Mouse (Mus musculus) embryonic facial prominence, embryonic 12.5 days (tissue): ENCODE data around the gene Rap1gap2. TPM values are rescaled to one million over a fixed set of nuclear protein-coding genes. Genes with fewer than 3 reads are reported as not detected.

Experiments
- ATAC-seq: fragments of 200-750 bp; cut with Nextera tagmentation; 2 replicates; pipeline ENCODE4 v1.8.0; 2017; ENCODE audit not compliant: insufficient number of reproducible peaks, insufficient read depth, low FRiP score, low TSS enrichment
- H3K27ac ChIP-seq: fragments of 300-500 bp; sonication (generic); 2 replicates; pipeline ENCODE4 v1.5.1; 2016; ENCODE audit warnings: mild to moderate bottlenecking
- H3K27me3 ChIP-seq: fragments of 300-500 bp; sonication (generic); 2 replicates; pipeline ENCODE4 v1.6.1; 2016; ENCODE audit warnings: mild to moderate bottlenecking, moderate library complexity
- H3K36me3 ChIP-seq: fragments of 300-500 bp; sonication (generic); 2 replicates; pipeline ENCODE4 v1.6.1; 2016; ENCODE audit warnings: mild to moderate bottlenecking
- H3K4me1 ChIP-seq: fragments of 300-500 bp; sonication (generic); 2 replicates; pipeline ENCODE4 v1.6.1; 2016
- H3K4me2 ChIP-seq: fragments of 300-500 bp; sonication (generic); replicated peaks from 2 replicates; pipeline ENCODE4 v1.6.1; 2016; ENCODE audit warnings: mild to moderate bottlenecking, moderate library complexity
- H3K4me3 ChIP-seq: fragments of 300-500 bp; sonication (generic); 2 replicates; pipeline ENCODE4 v1.5.1; 2016; ENCODE audit warnings: mild to moderate bottlenecking
- H3K9ac ChIP-seq: fragments of 300-500 bp; sonication (generic); 2 replicates; pipeline ENCODE4 v1.6.1; 2016; ENCODE audit warnings: mild to moderate bottlenecking, moderate library complexity
- H3K9me3 ChIP-seq: fragments of 300-500 bp; sonication (generic); 2 replicates; pipeline ENCODE4 v1.6.1; 2016; ENCODE audit warnings: mild to moderate bottlenecking, moderate library complexity
- WGBS: fragments of 180-500 bp; shearing (Covaris S2); methylation state at CpG from one replicate; pipeline ENCODE4 v1.1.7; 2016; 5-methylcytosine and 5-hydroxymethylcytosine counted together
- polyA plus RNA-seq: library from polyadenylated mRNA; unstranded; fragments of >200 nt; fragmentation: Nextera tagmentation; extraction: Ambion mirVana; gene quantifications from 2 replicates; pipeline ENCODE4 v1.2.1, GENCODE M21; 2016

Rap1gap2 gene
- polyA plus RNA-seq, 1 experiment from 2014 or later, result 3.6 TPM

GRCm38 (mm10) chr11:74550615-74551102, 60.1 kb downstream of the Rap1gap2 start:
- no peak for ATAC-seq
- Histone ChIP-seq H3K9ac (no peak overlapping the region), H3K4me3 (no peak overlapping the region), H3K36me3 (no peaks in the 10 kb centered on the region), H3K27me3 (no peaks in the 10 kb centered on the region), H3K4me1 (peaks cover 14% of the 10 kb centered on the region), H3K9me3 (no peaks in the 10 kb centered on the region), H3K27ac (no peak overlapping the region), H3K4me2 (no peak overlapping the region)
- 53% methylated on average over 5 of the region's 5 CpGs for WGBS

DNA sequence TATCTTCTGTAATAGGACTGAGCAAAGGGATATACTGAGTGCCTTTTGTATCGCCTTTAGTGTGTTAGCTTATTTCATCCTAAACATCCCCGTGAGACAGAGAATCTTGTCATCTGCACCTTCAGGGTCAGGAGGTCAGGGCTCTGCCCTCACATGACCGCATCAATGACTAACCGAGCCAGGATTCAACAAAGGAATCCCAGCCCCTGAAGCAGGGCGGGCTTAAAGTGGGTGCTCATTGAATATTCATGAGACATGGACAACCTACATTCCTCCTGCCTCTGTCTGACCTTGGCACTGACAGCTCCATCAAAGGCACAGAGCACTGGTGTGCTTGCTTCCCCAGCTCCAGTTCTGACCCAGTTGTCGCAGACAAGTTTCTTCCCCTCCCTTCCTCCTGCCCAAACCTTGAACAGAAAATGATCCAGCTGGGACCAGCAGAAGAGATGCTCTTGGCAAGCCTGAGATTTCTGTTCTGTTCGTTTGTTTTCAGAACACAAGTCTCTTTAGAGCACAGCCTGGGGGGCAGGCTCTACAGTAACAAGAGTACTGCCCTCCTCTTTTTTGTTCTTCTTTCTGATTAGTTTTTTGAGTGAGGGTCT, 61.8 kb downstream of the Rap1gap2 start:
- Histone ChIP-seq H3K27me3 (no peaks in the 10 kb centered on the region), H3K9me3 (no peaks in the 10 kb centered on the region), H3K4me3 (no peak overlapping the region), H3K27ac (no peak overlapping the region), H3K9ac (no peak overlapping the region), H3K4me1 (0 out of 2 replicates have a peak, but pooled peaks cover 8% of the 10 kb centered on the region), H3K4me2 (no peak overlapping the region), H3K36me3 (no peaks in the 10 kb centered on the region)
- 15% methylated on average over 7 of the region's 7 CpGs for WGBS
- ATAC-seq, result no peak

- peak overlapping the region; percentile 27 for H3K4me3 ChIP-seq
- no peaks in the 10 kb centered on the region for H3K9me3 ChIP-seq
- H3K9ac ChIP-seq, result no peak overlapping the region
- H3K4me1 ChIP-seq, result 0 out of 2 replicates have a peak, but pooled peaks cover 8% of the 10 kb centered on the region
- H3K27me3 ChIP-seq, result no peaks in the 10 kb centered on the region
- H3K27ac ChIP-seq, result 0 out of 2 replicates have a peak overlapping the region, but pooled peaks have one; percentile 68
- H3K36me3 ChIP-seq, result no peaks in the 10 kb centered on the region
- ATAC-seq, result peak; percentile 74
- peak overlapping the region; percentile 48 for H3K4me2 ChIP-seq
- 4% methylated on average over 16 of the region's 16 CpGs for WGBS
Measured at GRCm38 (mm10) chr11:74546933-74547694, 63.6 kb downstream of the Rap1gap2 start.

- H3K4me1 ChIP-seq, result 0 out of 2 replicates have a peak, but pooled peaks cover 8% of the 10 kb centered on the region
- no peaks in the 10 kb centered on the region for H3K27me3 ChIP-seq
- ATAC-seq, result no peak
- H3K4me3 ChIP-seq, result no peak overlapping the region
- no peak overlapping the region for H3K27ac ChIP-seq
- no peak overlapping the region for H3K9ac ChIP-seq
- 46% methylated on average over 4 of the region's 4 CpGs for WGBS
- no peaks in the 10 kb centered on the region for H3K9me3 ChIP-seq
- no peak overlapping the region for H3K4me2 ChIP-seq
- H3K36me3 ChIP-seq, result no peaks in the 10 kb centered on the region
Measured at GRCm38 (mm10) chr11:74546165-74546564, 64.5 kb downstream of the Rap1gap2 start.

GRCm38 (mm10) chr11:74545560-74545959, 65.2 kb downstream of the Rap1gap2 start:
- Histone ChIP-seq H3K9me3 (no peaks in the 10 kb centered on the region), H3K4me1 (0 out of 2 replicates have a peak, but pooled peaks cover 8% of the 10 kb centered on the region), H3K36me3 (no peaks in the 10 kb centered on the region), H3K27ac (no peak overlapping the region), H3K9ac (no peak overlapping the region), H3K4me2 (no peak overlapping the region), H3K4me3 (no peak overlapping the region), H3K27me3 (no peaks in the 10 kb centered on the region)
- 89% methylated on average over 2 of the region's 2 CpGs for WGBS
- ATAC-seq, result no peak

DNA sequence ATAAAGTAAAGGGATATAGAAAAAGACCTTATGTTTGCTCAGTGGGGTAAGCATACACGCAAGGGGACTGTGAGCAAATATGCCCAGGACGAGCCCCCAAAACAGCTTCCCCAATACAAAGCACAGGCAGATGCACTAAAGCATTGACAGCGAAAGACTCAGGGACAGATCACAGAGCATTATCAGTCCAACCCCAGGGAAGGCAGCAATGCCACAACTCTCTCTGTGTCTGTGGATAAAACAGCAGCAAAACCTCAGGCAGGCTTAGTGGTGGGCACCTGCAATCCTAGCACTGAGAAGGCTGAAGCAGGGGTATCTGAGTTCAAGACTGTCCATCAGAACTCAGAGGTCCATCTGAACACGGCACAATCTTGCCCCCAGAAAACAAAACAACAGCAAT, 73.4 kb downstream of the Rap1gap2 start:
- Histone ChIP-seq H3K4me1 (peaks cover 6% of the 10 kb centered on the region; the same call in 1 of the 2 replicates), H3K27ac (no peak overlapping the region), H3K36me3 (no peaks in the 10 kb centered on the region), H3K9ac (no peak overlapping the region), H3K4me3 (no peak overlapping the region), H3K9me3 (no peaks in the 10 kb centered on the region), H3K4me2 (no peak overlapping the region), H3K27me3 (no peaks in the 10 kb centered on the region)
- no peak for ATAC-seq
- WGBS, result 84% methylated on average over 4 of the region's 4 CpGs

DNA sequence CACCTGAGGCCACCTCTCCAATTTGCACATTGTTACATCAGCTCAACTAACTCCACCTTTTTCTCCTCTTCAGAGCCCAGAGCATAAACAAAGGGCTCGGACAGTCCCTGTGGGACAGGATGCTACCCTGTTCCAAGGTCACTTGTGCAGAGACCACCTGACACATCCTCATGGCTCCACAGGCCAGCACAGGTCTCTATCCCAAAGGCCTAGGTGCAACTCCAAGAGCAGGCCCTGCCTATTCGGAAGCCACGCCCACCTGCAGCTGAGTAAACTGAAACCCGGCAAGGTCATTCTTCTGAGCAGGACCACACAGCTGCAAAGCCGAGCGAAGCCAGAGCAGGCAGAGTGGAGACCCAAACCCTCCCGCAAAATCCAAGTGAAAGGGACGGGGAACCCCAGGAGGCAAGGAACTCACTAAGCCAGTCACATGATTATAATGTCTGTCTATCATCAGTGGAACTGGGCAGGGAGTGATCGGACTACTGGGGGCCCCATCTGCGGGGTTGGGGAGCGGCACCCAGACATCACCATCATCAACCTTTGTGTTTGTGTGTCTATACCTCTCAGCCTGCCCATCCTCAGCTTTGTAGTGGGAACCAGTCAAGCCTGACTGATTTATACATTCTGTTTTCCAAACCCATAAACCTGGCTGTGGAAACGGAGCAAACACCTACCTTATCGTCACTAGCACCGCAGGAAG, 74.4 kb downstream of the Rap1gap2 start:
- no peak overlapping the region for H3K4me3 ChIP-seq
- no peaks in the 10 kb centered on the region for H3K27me3 ChIP-seq
- H3K36me3 ChIP-seq, result no peaks in the 10 kb centered on the region
- H3K9ac ChIP-seq, result no peak overlapping the region
- peak; percentile 73 for ATAC-seq
- H3K27ac ChIP-seq, result no peak overlapping the region
- H3K4me1 ChIP-seq, result peaks cover 13% of the 10 kb centered on the region
- WGBS, result 29% methylated on average over 14 of the region's 14 CpGs
- H3K9me3 ChIP-seq, result no peaks in the 10 kb centered on the region
- H3K4me2 ChIP-seq, result no peak overlapping the region

DNA sequence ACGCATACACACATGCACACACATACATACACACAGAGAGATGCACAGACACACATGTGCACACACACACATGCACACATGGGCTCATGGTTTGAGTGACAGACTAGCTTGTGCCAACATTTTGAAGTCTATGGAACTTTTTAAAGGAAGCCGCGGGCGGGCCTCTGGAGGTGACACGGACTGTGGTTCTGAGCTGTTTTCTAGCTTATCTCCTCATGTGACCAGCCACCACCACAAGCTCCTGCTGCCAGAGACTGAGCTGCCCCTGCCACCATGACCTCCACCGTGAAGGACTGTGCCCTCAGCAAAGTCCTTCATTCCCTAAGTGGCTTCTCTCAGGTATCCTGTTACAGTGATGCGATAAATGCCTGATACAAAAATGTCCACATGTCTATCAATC, 76.3 kb downstream of the Rap1gap2 start:
- Histone ChIP-seq H3K36me3 (no peaks in the 10 kb centered on the region), H3K4me3 (no peak overlapping the region), H3K4me1 (peaks cover 13% of the 10 kb centered on the region), H3K9ac (no peak overlapping the region), H3K4me2 (no peak overlapping the region), H3K27me3 (no peaks in the 10 kb centered on the region), H3K9me3 (no peaks in the 10 kb centered on the region), H3K27ac (no peak overlapping the region)
- ATAC-seq, result no peak
- 80% methylated on average over 7 of the region's 7 CpGs for WGBS

- H3K4me2 ChIP-seq, result no peak overlapping the region
- no peak for ATAC-seq
- no peaks in the 10 kb centered on the region for H3K27me3 ChIP-seq
- H3K4me3 ChIP-seq, result no peak overlapping the region
- 71% methylated on average over 2 of the region's 2 CpGs for WGBS
- no peaks in the 10 kb centered on the region for H3K36me3 ChIP-seq
- H3K9me3 ChIP-seq, result no peaks in the 10 kb centered on the region
- no peak overlapping the region for H3K9ac ChIP-seq
- H3K27ac ChIP-seq, result no peak overlapping the region
- peaks cover 13% of the 10 kb centered on the region for H3K4me1 ChIP-seq
Measured at GRCm38 (mm10) chr11:74533050-74533449, 77.7 kb downstream of the Rap1gap2 start.

DNA sequence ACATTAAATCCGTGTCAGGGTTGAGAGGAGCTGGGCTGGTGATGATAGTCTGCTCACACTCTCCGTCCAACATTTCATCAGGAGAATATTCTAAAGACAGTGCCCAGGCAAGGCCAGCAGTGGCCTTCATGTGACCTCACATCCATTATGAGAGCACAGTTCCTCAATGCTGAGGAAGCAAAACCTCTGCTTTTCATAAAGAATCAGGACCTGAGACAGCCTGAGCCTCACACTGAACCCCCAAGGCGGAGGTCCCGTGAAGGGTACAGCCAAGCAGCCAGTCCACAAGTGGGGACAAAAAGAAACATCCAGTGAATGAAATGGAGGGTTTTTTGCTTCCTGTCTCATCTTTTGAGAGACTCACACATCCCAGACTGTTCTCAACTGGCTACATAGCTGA, 78.3 kb downstream of the Rap1gap2 start:
- Histone ChIP-seq H3K9me3 (no peaks in the 10 kb centered on the region), H3K4me1 (peaks cover 13% of the 10 kb centered on the region), H3K27ac (no peak overlapping the region), H3K4me2 (no peak overlapping the region), H3K9ac (no peak overlapping the region), H3K4me3 (no peak overlapping the region), H3K27me3 (no peaks in the 10 kb centered on the region), H3K36me3 (no peaks in the 10 kb centered on the region)
- WGBS, result 69% methylated on average over 4 of the region's 4 CpGs
- ATAC-seq, result no peak

- H3K27ac ChIP-seq, result no peak overlapping the region
- H3K9ac ChIP-seq, result no peak overlapping the region
- H3K4me1 ChIP-seq, result peaks cover 17% of the 10 kb centered on the region
- H3K4me3 ChIP-seq, result no peak overlapping the region
- 12% methylated on average over 3 of the region's 3 CpGs for WGBS
- no peaks in the 10 kb centered on the region for H3K27me3 ChIP-seq
- no peaks in the 10 kb centered on the region for H3K9me3 ChIP-seq
- no peak overlapping the region for H3K4me2 ChIP-seq
- no peak for ATAC-seq
- H3K36me3 ChIP-seq, result no peaks in the 10 kb centered on the region
Measured at GRCm38 (mm10) chr11:74531725-74532124, 79.0 kb downstream of the Rap1gap2 start.
